Mouse (Mus musculus) hematopoietic stem cell, adult 5-6 weeks (primary cell): ENCODE measurements at regions not wholly inside any gene's neighbourhood (a gene's known extent, or its start where the extent isn't known, plus 50 kb on each side); places are given as distances from the start of the nearest gene placed in this dataset.

Source experiments
- ATAC-seq, 2 experiments: fragments of 125-278 bp in 1 of 2; replicated peaks in 1 of 2; 2 replicates each; pipeline ENCODE4 v1.8.0; 2016 to 2017; ENCODE audit warnings: inconsistent platforms in 2 of 2, mild to moderate bottlenecking in 2 of 2, moderate number of reproducible peaks in 2 of 2, low read depth in 1 of 2, moderate TSS enrichment in 1 of 2; ENCODE audit not compliant: low FRiP score in 2 of 2, poor library complexity in 2 of 2, severe bottlenecking in 2 of 2, insufficient read depth in 1 of 2, low TSS enrichment in 1 of 2

DNA sequence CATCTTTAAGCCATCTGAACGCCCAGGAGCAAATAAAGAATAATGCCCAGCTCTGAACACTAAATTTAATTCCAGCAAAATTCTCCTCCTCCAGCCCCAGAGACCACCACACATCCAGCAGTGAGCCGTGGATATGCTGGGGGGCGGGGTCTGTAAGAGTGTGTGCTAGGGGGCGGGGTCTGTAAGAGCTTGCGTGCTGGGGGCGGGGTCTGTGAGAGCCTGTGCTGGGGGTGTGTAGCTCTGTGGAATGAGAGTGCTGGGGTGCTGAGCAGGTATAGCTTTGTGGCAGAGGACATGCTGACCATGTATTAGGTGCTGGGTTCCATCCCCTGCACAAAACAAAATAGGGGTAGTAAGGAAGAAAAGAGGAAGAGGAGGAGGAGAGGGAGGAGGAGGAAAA, 91.1 kb upstream of the Slc45a1 start:
- ATAC-seq: 0 out of 4 replicates have a peak, but pooled peaks of 1 of the 2 experiments have one; percentile 59

DNA sequence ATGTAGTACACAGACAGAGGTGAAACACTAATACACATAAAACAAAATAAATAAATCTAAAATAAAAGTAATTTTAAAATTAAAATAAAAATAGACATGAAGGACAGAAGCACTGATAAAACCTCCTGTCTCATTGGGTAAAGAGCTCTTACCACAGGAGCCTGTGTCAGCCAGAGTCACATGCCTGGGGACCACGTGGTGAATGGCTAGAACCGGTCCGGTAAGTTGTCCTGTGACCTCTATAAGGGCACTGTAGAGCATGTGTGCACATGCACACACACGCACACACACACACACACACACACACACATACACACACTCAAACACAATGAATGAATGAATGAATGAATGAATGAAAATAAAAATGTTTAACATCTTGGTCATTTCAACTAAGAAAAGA, 89.8 kb upstream of the Slc45a1 start:
- ATAC-seq: no peak

- ATAC-seq: no peak
Measured at GRCm38 (mm10) chr4:150740167-150740566, 88.2 kb upstream of the Slc45a1 start.

GRCm38 (mm10) chr4:150738736-150739135, 86.8 kb upstream of the Slc45a1 start:
- ATAC-seq: no peak

DNA sequence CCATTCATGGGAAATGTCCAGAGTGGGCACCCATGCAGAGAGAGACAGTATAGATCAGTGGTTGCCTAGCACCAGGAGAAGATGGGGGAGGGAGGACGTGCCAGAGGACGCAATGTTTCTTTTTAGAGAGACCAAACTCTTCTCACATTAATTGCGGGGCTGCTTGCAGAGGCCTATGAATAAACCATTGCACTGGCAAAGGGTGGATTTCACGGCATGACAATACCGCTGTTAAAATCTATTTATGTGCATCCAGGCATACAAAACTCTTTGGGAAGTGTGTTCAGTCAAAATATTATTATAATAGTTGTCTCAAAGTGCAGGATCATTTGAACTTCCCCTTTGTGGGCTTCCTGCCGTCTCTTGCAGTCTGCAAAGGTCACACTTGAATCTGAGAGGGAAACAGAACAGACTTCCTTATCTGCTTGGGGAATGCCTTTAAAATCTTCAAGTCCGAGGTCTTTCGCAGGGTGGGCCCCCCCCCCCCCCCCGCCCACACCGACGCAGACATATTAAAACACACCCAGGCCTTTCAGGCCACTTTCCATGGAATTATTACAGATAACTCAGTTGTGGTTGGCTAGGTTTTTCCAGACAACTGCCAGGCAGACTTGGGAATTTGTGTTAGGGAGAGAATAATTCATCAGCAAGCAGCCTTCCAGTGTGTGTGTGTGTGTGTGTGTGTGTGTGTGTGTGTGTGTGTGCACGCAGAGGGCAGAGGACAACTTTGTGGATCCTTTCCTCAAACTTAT, 78.3 kb upstream of the Slc45a1 start:
- peak; percentile 78 to 84 for ATAC-seq

GRCm38 (mm10) chr4:150726539-150726938, 74.6 kb upstream of the Slc45a1 start:
- no peak for ATAC-seq

DNA sequence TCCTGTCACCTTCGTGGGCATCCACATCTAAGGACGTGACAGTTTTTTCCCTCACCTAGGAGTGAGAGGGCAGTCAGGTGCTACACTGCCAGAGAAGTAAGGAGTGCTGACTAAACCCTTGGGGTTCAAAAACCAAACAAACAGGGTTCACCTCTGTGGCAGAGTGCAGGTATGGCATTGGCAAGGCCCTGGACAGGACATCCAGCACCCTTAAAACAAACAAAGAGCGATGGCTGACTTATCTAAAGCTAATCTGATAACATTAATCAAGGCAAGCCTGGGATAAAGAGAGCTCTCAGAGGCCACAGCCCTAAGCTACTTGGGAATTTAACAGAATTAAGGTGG, 74.1 kb upstream of the Slc45a1 start:
- ATAC-seq: no peak

- ATAC-seq: no peak
Measured at GRCm38 (mm10) chr4:150725443-150726135, 73.6 kb upstream of the Slc45a1 start.

DNA sequence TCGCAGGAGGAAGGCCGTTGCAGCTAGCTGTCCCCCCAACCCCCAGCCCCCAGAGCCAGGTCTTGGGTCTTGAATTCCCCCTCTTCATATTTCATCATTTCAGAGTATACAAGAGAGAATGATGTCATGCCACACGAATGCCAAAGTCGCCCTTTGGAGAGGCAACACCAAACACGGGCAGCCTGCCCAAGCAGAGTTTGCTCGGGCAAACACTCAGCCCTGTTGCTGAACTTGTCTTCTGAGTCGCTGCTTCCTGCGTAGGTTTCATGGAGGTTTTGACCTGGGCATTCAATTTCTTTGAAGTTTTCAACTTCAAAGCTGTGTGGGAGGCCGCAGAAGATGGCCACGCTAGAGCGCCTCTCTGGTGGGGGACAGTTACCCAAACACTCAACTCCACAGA, 72.8 kb upstream of the Slc45a1 start:
- ATAC-seq: no peak

DNA sequence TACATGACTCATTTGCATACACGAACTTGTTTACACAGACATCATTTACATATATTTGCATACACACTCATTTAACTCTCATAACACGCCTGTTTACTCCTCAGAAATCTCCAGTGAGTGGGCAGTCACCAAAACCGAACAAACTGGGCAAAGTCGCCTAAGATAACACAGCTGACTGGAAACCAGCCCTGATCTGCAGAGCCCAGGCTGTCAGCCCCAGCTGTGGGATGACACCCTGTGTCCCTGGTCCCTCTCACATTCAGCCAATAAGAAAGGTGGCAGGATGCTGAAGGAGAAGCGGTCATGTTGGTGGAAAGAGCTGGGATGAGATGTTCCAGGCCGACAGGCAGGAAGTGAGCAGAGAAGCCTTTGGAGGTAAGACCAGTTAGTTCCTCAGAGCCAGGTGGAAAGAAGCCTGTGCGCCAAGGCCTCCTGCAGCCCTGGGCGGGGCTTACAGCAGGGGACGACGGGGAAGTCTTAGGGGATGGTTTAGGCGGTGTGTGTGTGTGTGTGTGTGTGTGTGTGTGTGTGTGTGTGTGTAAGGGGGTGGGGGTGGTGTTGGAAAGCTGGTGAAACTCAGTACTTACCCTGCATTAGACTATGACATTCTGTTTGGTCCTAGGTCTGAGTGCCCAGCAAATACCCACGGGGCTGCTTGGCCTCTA, 69.8 kb upstream of the Slc45a1 start:
- ATAC-seq: no peak; a peak in 1 of 4 replicates

DNA sequence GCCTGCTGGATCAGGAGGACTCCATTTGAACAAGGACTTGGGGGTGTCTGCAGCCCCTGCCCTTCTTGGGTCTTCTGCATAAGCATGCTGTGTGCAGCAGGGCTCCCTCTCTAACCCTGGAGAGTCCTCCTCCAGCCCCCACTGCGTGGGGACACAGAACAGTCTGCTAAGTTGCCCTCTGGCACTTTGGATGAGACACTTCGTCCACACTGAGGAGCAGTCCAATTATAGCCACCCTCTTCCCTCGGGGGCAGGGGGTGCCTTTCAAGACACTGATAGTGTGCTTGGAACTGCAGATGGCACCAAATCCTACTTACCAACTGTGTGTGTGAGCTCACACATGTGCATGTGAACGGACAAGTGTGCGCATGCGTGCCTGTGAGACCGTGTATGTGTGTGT, 65.9 kb upstream of the Slc45a1 start:
- no peak for ATAC-seq

- no peak for ATAC-seq
Measured at GRCm38 (mm10) chr4:150715051-150715450, 63.1 kb upstream of the Slc45a1 start.

DNA sequence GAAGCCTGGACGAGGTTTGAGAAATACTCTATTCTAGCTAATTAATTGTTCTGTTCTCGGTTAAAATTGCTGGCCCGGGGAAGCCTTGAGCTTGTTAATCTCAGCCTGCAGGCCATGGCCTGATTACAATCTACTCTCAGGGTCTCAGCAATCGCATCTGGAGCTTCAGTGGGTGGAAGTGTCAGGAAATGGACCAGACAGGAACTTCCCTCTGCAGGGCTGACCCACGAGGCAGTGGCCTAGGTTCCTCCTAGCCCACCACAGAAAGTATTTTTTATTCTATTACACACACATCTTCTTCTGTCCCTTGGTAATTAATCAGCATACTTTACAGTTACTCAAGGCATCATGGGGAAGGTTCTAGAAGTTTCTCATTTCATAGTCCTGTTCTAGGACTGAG, 61.3 kb upstream of the Slc45a1 start:
- peak; percentile 63 to 73 for ATAC-seq

GRCm38 (mm10) chr4:150712856-150713255, 60.9 kb upstream of the Slc45a1 start:
- ATAC-seq: no peak

- ATAC-seq: no peak
Measured at GRCm38 (mm10) chr4:150711646-150712045, 59.7 kb upstream of the Slc45a1 start.

GRCm38 (mm10) chr4:150709391-150710130, 57.6 kb upstream of the Slc45a1 start:
- no peak for ATAC-seq

GRCm38 (mm10) chr4:150708572-150708984, 56.6 kb upstream of the Slc45a1 start:
- ATAC-seq: peak in 1 of 2 experiments; percentile 49; a peak in 1 of 4 replicates
